Mouse (Mus musculus) right cerebral cortex, postnatal 25 days (tissue): ENCODE data around the gene Gprc6a.

Experiments used
- DNase-seq: peaks from one replicate; pipeline ENCODE4 v3.0.0; 2022

The Gprc6a gene

GRCm38 (mm10) chr10:51584919-51585318 is 46.3 kb downstream of the Gprc6a start:
- DNase-seq, result no peak

- no peak for DNase-seq
These were observed 46.9 kb downstream of the Gprc6a start for GRCm38 (mm10) chr10:51584378-51584777.

DNA sequence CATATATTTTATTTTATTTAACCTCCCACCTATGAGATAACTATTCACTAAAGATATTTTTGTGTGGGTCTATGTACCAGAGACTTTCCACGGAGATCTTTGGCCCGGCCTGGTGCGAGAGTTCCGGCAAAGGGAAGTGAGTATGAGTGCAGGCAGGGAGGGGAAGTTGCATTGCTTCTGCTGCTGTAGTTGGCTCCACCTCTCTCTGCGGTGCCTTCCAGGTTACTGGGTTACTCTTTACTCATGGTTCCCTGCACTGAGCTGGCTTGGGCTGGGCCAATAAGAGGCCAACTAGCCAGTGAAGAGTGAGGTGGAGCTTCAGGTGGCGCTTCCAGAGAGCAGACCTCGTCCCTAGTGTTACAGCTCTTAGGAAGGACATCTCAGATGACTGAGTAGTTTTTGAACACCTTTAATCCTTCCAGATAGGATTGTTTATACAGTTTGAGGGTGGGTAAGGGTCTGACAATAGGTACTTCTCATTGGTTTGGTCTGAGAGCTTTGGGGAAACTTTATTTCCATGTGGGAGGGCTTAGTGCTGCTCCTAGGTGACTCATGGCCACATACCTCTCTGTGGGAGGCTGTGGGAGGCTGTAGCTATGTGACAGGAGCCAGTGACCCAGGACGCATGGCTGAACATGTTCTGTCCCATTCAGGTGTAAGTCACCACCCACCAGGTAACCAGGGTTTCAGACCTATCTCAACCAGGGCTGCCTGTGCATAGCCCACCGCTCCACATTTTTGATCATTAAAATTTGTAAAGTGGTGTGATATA is 59.9 kb downstream of the Gprc6a start:
- DNase-seq, result no peak
